Mouse (Mus musculus): ENCODE data around the gene Gm11168. TPM values are rescaled to one million over a fixed set of nuclear protein-coding genes. Genes with fewer than 3 reads are reported as not detected.
A peak's percentile ranks its signal among the peaks of the same experiment; 100 is the strongest.
"Not testable (repeated sequence)": the region's sequence is repeated elsewhere in the genome, so short reads cannot be mapped to it uniquely, and the experiment has no call there.

The Gm11168 gene
- not detected in 2 replicates for polyA plus RNA-seq (2012; rRNA removed)

GRCm38 (mm10) chr9:3002794-3003396 is at the start of gene Gm11168:
TSS of gene Gm11168 (plus strand) at chr9:3003346.
- H3K27ac ChIP-seq (ENCODE audit: insufficient read depth, low read length); H3K27me3 ChIP-seq (ENCODE audit: control insufficient read depth, insufficient read depth, low read length); H3K4me1 ChIP-seq (ENCODE audit: control insufficient read depth, insufficient read depth, low read length); H3K4me3 ChIP-seq (replicated peaks; ENCODE audit: insufficient read depth, low read depth, low read length); DNase-seq: not testable (repeated sequence)
- WGBS = 75% methylated on average over 6 of the region's 14 CpGs

GRCm38 (mm10) chr9:3000445-3000972 is 2.6 kb upstream of the Gm11168 start, which contains the start of gene Gm10722:
TSS of gene Gm10722 (plus strand) at chr9:3000922.
- DNase-seq = peak; percentile 5 to 17
- not testable (repeated sequence) for H3K4me1 ChIP-seq (ENCODE audit: control insufficient read depth, insufficient read depth, low read length); H3K4me3 ChIP-seq (replicated peaks; ENCODE audit: insufficient read depth, low read depth, low read length); H3K27ac ChIP-seq (ENCODE audit: insufficient read depth, low read length); H3K27me3 ChIP-seq (ENCODE audit: control insufficient read depth, insufficient read depth, low read length)
- 74% methylated on average over 12 of the region's 12 CpGs for WGBS

GRCm38 (mm10) chr9:3001006-3001405 is 2.1 kb upstream of the Gm11168 start:
- H3K4me3 ChIP-seq (replicated peaks; ENCODE audit: insufficient read depth, low read depth, low read length); H3K27me3 ChIP-seq (ENCODE audit: control insufficient read depth, insufficient read depth, low read length): not testable (repeated sequence)
- 66% methylated on average over 8 of the region's 8 CpGs for WGBS

GRCm38 (mm10) chr9:3001948-3002659 is 1.0 kb upstream of the Gm11168 start:
- 70% methylated on average over 9 of the region's 11 CpGs for WGBS

More at GRCm38 (mm10) chr9:3001006-3001405, 2.1 kb upstream of the Gm11168 start:
- H3K4me1 ChIP-seq (ENCODE audit: control insufficient read depth, insufficient read depth, low read length); H3K27ac ChIP-seq (ENCODE audit: insufficient read depth, low read length): not testable (repeated sequence)
- peak; percentile 23 to 41 for DNase-seq

GRCm38 (mm10) chr9:3006179-3006578 is 3.0 kb downstream of the Gm11168 start:
- 80% methylated on average over 1 of the region's 5 CpGs for WGBS
- not testable (repeated sequence) for H3K27me3 ChIP-seq (ENCODE audit: control insufficient read depth, insufficient read depth, low read length); DNase-seq; H3K4me3 ChIP-seq (replicated peaks; ENCODE audit: insufficient read depth, low read depth, low read length); H3K27ac ChIP-seq (ENCODE audit: insufficient read depth, low read length); H3K4me1 ChIP-seq (ENCODE audit: control insufficient read depth, insufficient read depth, low read length)

More at GRCm38 (mm10) chr9:3001948-3002659, 1.0 kb upstream of the Gm11168 start:
- not testable (repeated sequence) for H3K4me1 ChIP-seq (ENCODE audit: control insufficient read depth, insufficient read depth, low read length); H3K27ac ChIP-seq (ENCODE audit: insufficient read depth, low read length); H3K4me3 ChIP-seq (replicated peaks; ENCODE audit: insufficient read depth, low read depth, low read length); H3K27me3 ChIP-seq (ENCODE audit: control insufficient read depth, insufficient read depth, low read length)
- peak; percentile 93 to 99 for DNase-seq

GRCm38 (mm10) chr9:3006636-3007035 is 3.5 kb downstream of the Gm11168 start:
- DNase-seq = peak; percentile 73 to 85
- H3K4me1 ChIP-seq (ENCODE audit: control insufficient read depth, insufficient read depth, low read length); H3K27ac ChIP-seq (ENCODE audit: insufficient read depth, low read length); H3K27me3 ChIP-seq (ENCODE audit: control insufficient read depth, insufficient read depth, low read length); H3K4me3 ChIP-seq (replicated peaks; ENCODE audit: insufficient read depth, low read depth, low read length): not testable (repeated sequence)
- 76% methylated on average over 8 of the region's 8 CpGs for WGBS

- not testable (repeated sequence) for H3K4me3 ChIP-seq (replicated peaks; ENCODE audit: insufficient read depth, low read depth, low read length); DNase-seq; H3K27ac ChIP-seq (ENCODE audit: insufficient read depth, low read length); H3K27me3 ChIP-seq (ENCODE audit: control insufficient read depth, insufficient read depth, low read length); H3K4me1 ChIP-seq (ENCODE audit: control insufficient read depth, insufficient read depth, low read length)
- WGBS = 77% methylated on average over 8 of the region's 9 CpGs
Observed at GRCm38 (mm10) chr9:3007272-3007671, 4.1 kb downstream of the Gm11168 start.

GRCm38 (mm10) chr9:3009331-3009730 is 6.2 kb downstream of the Gm11168 start:
- no CpG with 5 or more reads among the region's 5 CpGs for WGBS
- not testable (repeated sequence) for H3K27me3 ChIP-seq (ENCODE audit: control insufficient read depth, insufficient read depth, low read length); H3K4me1 ChIP-seq (ENCODE audit: control insufficient read depth, insufficient read depth, low read length); DNase-seq; H3K4me3 ChIP-seq (replicated peaks; ENCODE audit: insufficient read depth, low read depth, low read length); H3K27ac ChIP-seq (ENCODE audit: insufficient read depth, low read length)

GRCm38 (mm10) chr9:3012054-3012621 is 9.0 kb downstream of the Gm11168 start:
- not testable (repeated sequence) for DNase-seq; H3K27me3 ChIP-seq (ENCODE audit: control insufficient read depth, insufficient read depth, low read length); H3K4me3 ChIP-seq (replicated peaks; ENCODE audit: insufficient read depth, low read depth, low read length); H3K4me1 ChIP-seq (ENCODE audit: control insufficient read depth, insufficient read depth, low read length); H3K27ac ChIP-seq (ENCODE audit: insufficient read depth, low read length)
- WGBS = 84% methylated on average over 3 of the region's 7 CpGs

- not testable (repeated sequence) for H3K4me3 ChIP-seq (replicated peaks; ENCODE audit: insufficient read depth, low read depth, low read length); H3K4me1 ChIP-seq (ENCODE audit: control insufficient read depth, insufficient read depth, low read length); H3K27me3 ChIP-seq (ENCODE audit: control insufficient read depth, insufficient read depth, low read length); H3K27ac ChIP-seq (ENCODE audit: insufficient read depth, low read length); DNase-seq
- no CpG with 5 or more reads among the region's 11 CpGs for whole genome bisulfite sequencing
Observed at GRCm38 (mm10) chr9:3012733-3013279, 9.7 kb downstream of the Gm11168 start, which contains the start of gene Gm10721. TSS of gene Gm10721 (plus strand) at chr9:3013140.

- H3K27ac ChIP-seq (ENCODE audit: insufficient read depth, low read length); H3K4me1 ChIP-seq (ENCODE audit: control insufficient read depth, insufficient read depth, low read length); DNase-seq; H3K27me3 ChIP-seq (ENCODE audit: control insufficient read depth, insufficient read depth, low read length); H3K4me3 ChIP-seq (replicated peaks; ENCODE audit: insufficient read depth, low read depth, low read length): not testable (repeated sequence)
- 70% methylated on average over 5 of the region's 9 CpGs for WGBS
Observed at GRCm38 (mm10) chr9:3015354-3015753, 12.2 kb downstream of the Gm11168 start, which contains the start of gene Gm10720. TSS of gene Gm10720 (plus strand) at chr9:3015654.

GRCm38 (mm10) chr9:3015896-3016295 is 12.8 kb downstream of the Gm11168 start:
- H3K4me1 ChIP-seq (ENCODE audit: control insufficient read depth, insufficient read depth, low read length); H3K27ac ChIP-seq (ENCODE audit: insufficient read depth, low read length); H3K27me3 ChIP-seq (ENCODE audit: control insufficient read depth, insufficient read depth, low read length); H3K4me3 ChIP-seq (replicated peaks; ENCODE audit: insufficient read depth, low read depth, low read length): not testable (repeated sequence)
- DNase-seq = peak; percentile 3 to 4
- WGBS = 79% methylated on average over 6 of the region's 6 CpGs
